In the genomic region with DNA sequence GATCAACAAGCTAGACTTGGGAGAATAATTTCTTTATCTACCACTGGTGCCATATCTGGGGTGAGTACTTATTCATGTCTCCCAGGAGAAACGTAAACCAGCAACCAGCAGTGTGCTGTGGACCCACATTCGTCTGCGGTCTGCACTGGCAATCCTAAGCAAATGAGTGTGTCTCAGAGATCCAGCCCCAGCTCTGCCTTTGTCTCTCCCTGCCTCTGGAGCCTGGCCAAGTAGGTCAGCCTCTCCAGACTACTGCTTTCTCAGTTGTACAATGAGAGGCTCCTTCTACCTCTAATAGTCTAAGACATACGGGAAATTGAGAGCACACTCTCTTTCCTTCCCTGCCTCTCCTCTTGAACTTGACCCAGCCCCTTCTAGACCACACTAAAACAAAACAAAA, we compare ENCODE assay signal across 9 mouse cellular contexts.
DNase-seq lines count a peak whose midpoint lies in the region; ATAC-seq lines count a peak whose summit lies in the region.
"Had no signal": no experiment of that assay in that cellular context is flagged by ENCODE, and none has a peak within 500 bp of the region (broad histone marks: within the 10 kb centered on the region; RNA-seq: fewer than 3 reads in every experiment).

No protein-coding gene starts in this region.

- H3K4me1 ChIP-seq in embryonic facial prominence, embryonic 14.5 days (ENCODE audit: control insufficient read depth, insufficient read depth, low read length) = no peaks in the 10 kb centered on the region
- no peaks in the 10 kb centered on the region for H3K4me1 ChIP-seq in embryonic facial prominence, embryonic 10.5 days
- no peaks in the 10 kb centered on the region for H3K4me1 ChIP-seq in midbrain, embryonic 14.5 days (ENCODE audit: control insufficient read depth, insufficient read depth, low read length)
- H3K4me1 ChIP-seq in midbrain, embryonic 16.5 days (ENCODE audit: control insufficient read depth, insufficient read depth, low read length) = peaks cover 5% of the 10 kb centered on the region; the same call in 1 of the 2 replicates
- H3K4me1 ChIP-seq: liver, embryonic 13.5 days had no signal

- no peak overlapping the region for H3K27ac ChIP-seq in embryonic facial prominence, embryonic 14.5 days (replicated peaks; ENCODE audit: low read depth, low read length)
- no peak overlapping the region for H3K27ac ChIP-seq in embryonic facial prominence, embryonic 10.5 days (replicated peaks)
- H3K27ac ChIP-seq in midbrain, embryonic 14.5 days (replicated peaks; ENCODE audit: low read depth, low read length) = no peak overlapping the region
- H3K27ac ChIP-seq in midbrain, embryonic 16.5 days (ENCODE audit: low read length) = no peak overlapping the region
- H3K27ac ChIP-seq: liver, embryonic 13.5 days had no signal

- 67% methylated on average over 4 of the region's 4 CpGs for WGBS in embryonic facial prominence, embryonic 14.5 days
- 90% methylated on average over 4 of the region's 4 CpGs for WGBS in embryonic facial prominence, embryonic 10.5 days
- WGBS in midbrain, embryonic 14.5 days = 64% methylated on average over 4 of the region's 4 CpGs
- 63% methylated on average over 4 of the region's 4 CpGs for WGBS in midbrain, embryonic 16.5 days

- no peaks in the 10 kb centered on the region for H3K36me3 ChIP-seq in embryonic facial prominence, embryonic 14.5 days (ENCODE audit: control insufficient read depth, insufficient read depth, low read length)
- no peaks in the 10 kb centered on the region for H3K36me3 ChIP-seq in embryonic facial prominence, embryonic 10.5 days (replicated peaks)
- H3K36me3 ChIP-seq in midbrain, embryonic 14.5 days (ENCODE audit: control insufficient read depth, insufficient read depth, low read length) = no peaks in the 10 kb centered on the region
- H3K36me3 ChIP-seq in midbrain, embryonic 16.5 days (ENCODE audit: control insufficient read depth, insufficient read depth, low read length) = no peaks in the 10 kb centered on the region
- H3K36me3 ChIP-seq: liver, embryonic 13.5 days had no signal

- DNase-seq in embryonic facial prominence, embryonic 14.5 days (ENCODE audit: low spot score) = peak; percentile 41
- DNase-seq in embryonic facial prominence, embryonic 10.5 days (ENCODE audit: low spot score) = no peak
- peak; percentile 58 for DNase-seq in midbrain, embryonic 14.5 days
- peak; percentile 55 to 59 for DNase-seq in heart, postnatal 14 days
- DNase-seq in lung, postnatal 4 days = peak; percentile 34 to 47
- no peak for DNase-seq in embryo, embryonic 11 days
- DNase-seq: liver, embryonic 13.5 days had no signal

- H3K9ac ChIP-seq in embryonic facial prominence, embryonic 14.5 days (ENCODE audit: low read depth, low read length) = no peak overlapping the region
- H3K9ac ChIP-seq in midbrain, embryonic 14.5 days (replicated peaks; ENCODE audit: low read length) = no peak overlapping the region
- H3K9ac ChIP-seq in midbrain, embryonic 16.5 days (ENCODE audit: low read depth, low read length) = no peak overlapping the region
- H3K9ac ChIP-seq: liver, embryonic 13.5 days had no signal

- ATAC-seq in embryonic facial prominence, embryonic 14.5 days (ENCODE audit: low read depth) = no peak
- ATAC-seq in midbrain, embryonic 14.5 days (ENCODE audit: low FRiP score, low TSS enrichment) = no peak
- no peak for ATAC-seq in midbrain, embryonic 16.5 days
- ATAC-seq in megakaryocyte progenitor cell, adult 5-6 weeks (replicated peaks; ENCODE audit: poor library complexity) = no peak

- no peak overlapping the region for H3K4me3 ChIP-seq in embryonic facial prominence, embryonic 14.5 days (ENCODE audit: low read depth, low read length)
- H3K4me3 ChIP-seq in embryonic facial prominence, embryonic 10.5 days = no peak overlapping the region
- H3K4me3 ChIP-seq in midbrain, embryonic 14.5 days (replicated peaks; ENCODE audit: low read depth, low read length) = no peak overlapping the region
- H3K4me3 ChIP-seq in midbrain, embryonic 16.5 days (ENCODE audit: low read depth, low read length) = no peak overlapping the region
- H3K4me3 ChIP-seq: liver, embryonic 13.5 days had no signal

- no peaks in the 10 kb centered on the region for H3K27me3 ChIP-seq in embryonic facial prominence, embryonic 14.5 days (replicated peaks; ENCODE audit: control insufficient read depth, insufficient read depth, low read length)
- H3K27me3 ChIP-seq in embryonic facial prominence, embryonic 10.5 days (replicated peaks; ENCODE audit: low read depth, poor library complexity, severe bottlenecking) = no peaks in the 10 kb centered on the region
- no peaks in the 10 kb centered on the region for H3K27me3 ChIP-seq in midbrain, embryonic 14.5 days (ENCODE audit: control insufficient read depth, insufficient read depth, low read length)
- no peaks in the 10 kb centered on the region for H3K27me3 ChIP-seq in midbrain, embryonic 16.5 days (ENCODE audit: control insufficient read depth, insufficient read depth, low read depth, low read length)
- H3K27me3 ChIP-seq: liver, embryonic 13.5 days had no signal

- H3K9me3 ChIP-seq in embryonic facial prominence, embryonic 14.5 days (ENCODE audit: control insufficient read depth, low read length) = no peaks in the 10 kb centered on the region
- H3K9me3 ChIP-seq in embryonic facial prominence, embryonic 10.5 days = no peaks in the 10 kb centered on the region
- H3K9me3 ChIP-seq in midbrain, embryonic 14.5 days (ENCODE audit: control insufficient read depth, low read length) = no peaks in the 10 kb centered on the region
- H3K9me3 ChIP-seq in midbrain, embryonic 16.5 days (replicated peaks; ENCODE audit: control insufficient read depth, low read length, poor library complexity, severe bottlenecking) = no peaks in the 10 kb centered on the region
- H3K9me3 ChIP-seq: liver, embryonic 13.5 days had no signal

- intact Hi-C loops in heart, postnatal 14 days (cut with DNase I) = no loop called here

- H3K4me2 ChIP-seq in embryonic facial prominence, embryonic 14.5 days (ENCODE audit: low read depth, low read length) = no peak overlapping the region
- H3K4me2 ChIP-seq in midbrain, embryonic 14.5 days (ENCODE audit: low read length) = no peak overlapping the region
- no peak overlapping the region for H3K4me2 ChIP-seq in midbrain, embryonic 16.5 days (ENCODE audit: low read length)
- H3K4me2 ChIP-seq: liver, embryonic 13.5 days had no signal

Comparison
In these comparisons a context has a peak if more than half of its experiments do, and no peak if none do; other contexts are left out.
1. DNase-seq: peak in embryonic facial prominence, embryonic 14.5 days (single experiment), midbrain, embryonic 14.5 days (single experiment), heart, postnatal 14 days (2 of 2) and lung, postnatal 4 days (2 of 2); none in embryonic facial prominence, embryonic 10.5 days (single experiment) and embryo, embryonic 11 days (single experiment).